Mouse (Mus musculus): ENCODE measurements at regions not wholly inside any gene's neighbourhood (a gene's known extent, or its start where the extent isn't known, plus 50 kb on each side); places are given as distances from the start of the nearest gene placed in this dataset.

DNA sequence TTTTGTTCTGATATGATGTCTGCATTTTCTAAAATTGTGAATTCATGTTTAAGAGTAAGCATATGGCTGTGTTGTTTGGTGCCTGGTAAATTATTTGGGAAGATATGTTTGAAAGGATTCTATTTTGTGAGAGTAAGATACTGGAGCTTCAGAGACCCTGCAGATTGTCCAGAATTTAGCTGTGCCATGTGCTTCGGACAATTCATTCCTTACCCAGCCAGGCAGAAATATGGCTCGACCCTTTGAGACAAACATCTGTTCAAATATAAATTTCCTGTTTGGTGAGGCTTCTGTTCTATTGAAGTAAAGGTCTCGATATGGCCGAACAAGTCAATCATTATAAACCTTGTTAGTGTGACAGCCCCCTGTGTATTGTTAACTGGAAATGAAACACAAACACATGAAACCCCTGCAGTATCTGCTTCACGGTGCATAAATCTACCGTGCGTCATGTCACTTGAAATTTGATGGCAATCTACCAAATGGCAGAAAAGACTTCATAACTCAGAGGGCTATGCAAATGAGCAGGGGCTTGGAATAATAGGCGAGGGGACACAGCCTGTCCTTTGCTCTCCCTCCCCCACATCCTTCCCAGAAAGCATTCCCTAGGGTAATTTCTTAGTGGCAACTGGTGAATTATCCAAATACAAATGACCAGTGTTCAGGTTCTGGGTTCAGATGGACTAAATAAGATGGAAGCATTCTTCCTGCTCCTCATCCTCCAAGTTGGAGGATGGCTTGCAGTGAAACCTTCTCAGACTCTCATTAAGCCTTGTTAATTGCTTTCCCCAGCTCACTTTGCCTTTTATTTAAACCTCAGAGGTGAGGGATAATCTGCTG, 61.8 kb downstream of the Adcyap1 start:
- no peak for DNase-seq

DNA sequence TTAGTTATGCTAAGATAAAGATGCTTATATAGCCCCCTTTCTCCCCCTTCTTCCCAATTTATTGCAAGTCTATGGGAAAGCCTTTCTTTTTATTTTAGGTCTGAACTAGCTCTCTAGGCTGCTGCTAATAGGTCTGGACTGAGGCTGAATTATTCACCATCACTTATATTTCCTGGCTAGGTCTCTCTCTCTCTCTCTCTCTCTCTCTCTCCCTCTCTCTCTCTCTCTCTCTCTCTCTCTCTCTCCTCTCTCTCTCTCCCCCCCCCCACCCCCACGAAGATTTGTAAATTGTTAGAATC, 62.3 kb downstream of the Adcyap1 start:
- DNase-seq = no peak

DNA sequence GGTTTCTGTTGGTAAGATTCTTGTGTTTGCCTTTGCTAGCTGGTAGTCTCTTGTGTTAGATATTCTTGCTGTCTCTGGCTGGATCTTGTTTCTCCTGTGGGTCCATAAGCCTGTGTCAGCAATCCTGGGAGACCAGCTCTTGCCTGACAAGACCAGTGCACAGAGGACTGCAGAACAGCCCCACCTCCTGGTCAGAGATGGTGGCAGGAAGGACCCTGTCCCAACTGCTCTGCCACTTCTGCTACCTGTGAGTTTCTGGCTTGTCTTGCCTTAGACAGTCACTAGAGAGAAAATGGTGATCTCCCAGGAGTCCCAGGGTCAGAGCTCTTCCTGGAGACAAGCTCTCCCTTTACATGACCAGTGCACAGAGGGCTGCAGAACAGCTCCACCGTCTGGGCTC, 107.3 kb downstream of the Adcyap1 start:
- DNase-seq = peak; percentile 11

DNA sequence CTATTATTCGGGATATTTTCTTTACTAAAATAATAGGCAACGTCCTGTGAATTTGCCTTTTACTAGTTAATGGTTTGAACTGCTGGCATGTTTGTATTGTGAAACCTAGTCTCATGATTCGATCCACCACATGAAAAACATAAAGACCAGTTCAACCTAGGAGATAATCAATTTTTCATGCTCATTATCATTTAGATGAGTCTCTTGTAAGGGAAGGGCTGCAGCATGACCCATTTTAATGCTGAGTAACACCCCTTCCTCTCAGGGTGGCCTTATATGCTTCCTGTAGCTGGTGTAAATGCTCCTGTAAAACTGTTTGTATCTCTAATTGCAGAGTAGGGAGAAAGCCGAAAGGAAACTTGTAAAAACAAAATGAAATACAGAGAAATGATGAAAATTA, 113.3 kb downstream of the Adcyap1 start:
- no peak for DNase-seq

DNA sequence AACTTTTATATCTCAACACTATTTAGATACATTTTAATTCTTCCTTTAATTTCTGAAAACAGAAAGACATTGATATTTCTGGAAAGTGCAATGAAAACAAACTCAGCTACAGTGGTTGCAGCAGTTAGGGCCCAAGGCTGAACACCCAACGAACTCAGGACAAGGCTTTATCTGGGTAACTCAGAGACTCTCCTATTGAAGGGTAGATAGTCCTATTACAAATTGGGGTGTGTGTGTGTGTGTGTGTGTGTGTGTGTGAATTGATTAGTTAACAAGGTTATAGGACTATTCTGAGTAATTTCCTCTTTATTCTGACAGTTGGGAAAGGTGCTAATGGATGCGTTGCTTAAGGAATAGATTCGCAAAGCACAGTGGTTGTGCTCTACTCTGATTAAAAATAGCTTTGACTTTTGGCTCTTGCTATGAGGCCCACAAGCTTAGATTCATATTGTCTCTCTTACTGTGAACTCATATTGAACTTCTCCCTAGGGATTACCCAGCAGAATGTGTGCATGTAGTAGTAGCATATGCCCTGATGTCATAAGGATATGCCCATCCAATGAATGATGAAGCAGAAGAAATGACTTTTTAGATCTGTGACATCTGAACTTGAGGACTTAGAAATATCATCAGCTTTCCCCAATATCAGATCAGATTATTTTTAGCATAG, 114.0 kb downstream of the Adcyap1 start:
- no peak for DNase-seq

DNA sequence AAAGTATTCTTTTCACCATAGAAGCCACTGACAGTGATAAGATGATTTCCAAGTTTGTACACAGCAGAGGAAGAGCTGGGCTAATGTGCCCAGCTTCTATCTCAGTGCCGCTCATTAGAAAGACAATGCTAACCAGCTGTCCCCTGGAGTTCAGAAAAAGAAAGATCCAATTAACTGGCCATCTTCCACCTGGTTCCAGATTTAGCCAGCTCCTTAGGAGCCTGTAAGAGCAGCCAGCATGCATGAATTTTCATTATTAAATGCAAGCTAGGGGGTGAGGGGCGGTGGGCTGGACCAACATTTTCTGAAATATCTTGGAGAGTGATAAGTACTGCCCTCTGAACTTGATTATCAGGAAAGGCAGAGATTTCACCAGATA, 114.5 kb downstream of the Adcyap1 start:
- no peak for DNase-seq

DNA sequence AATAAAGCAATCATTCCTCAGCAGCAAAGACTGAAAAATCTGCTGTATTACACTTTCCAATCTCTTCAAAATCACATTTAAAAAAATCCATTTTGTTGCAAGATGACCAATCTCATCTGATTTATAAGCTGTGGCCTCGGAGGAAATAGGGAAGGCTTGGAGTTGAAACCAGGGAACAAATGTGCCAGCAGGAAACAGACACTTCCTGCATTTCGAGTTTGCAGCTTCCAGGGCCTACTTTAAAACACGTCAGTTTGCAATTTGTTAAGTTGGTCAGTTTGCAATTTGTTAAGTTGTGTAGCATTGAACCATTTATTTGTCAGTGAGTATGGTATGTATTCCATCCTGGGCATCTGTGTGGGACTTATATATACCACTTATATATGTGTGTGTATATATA, 115.3 kb downstream of the Adcyap1 start:
- no peak for DNase-seq

DNA sequence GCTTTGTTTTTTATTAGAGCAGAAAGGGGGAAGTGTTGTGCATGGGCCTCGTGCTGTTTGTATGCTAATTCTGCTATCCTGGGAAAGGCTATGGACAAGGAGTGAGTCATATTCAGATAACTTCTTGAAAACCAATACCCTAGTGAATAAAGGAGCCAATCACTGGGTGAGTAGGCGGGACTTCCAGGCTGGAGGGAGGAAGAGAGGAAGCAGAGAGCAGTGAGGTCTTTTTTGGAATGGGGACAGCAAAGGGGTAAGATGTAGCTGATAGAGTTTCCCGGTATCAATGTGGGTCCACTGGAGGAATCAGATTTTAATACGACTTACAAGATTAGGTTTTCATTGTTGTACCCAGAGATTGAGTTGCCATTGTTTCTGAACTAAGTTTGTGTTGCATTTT, 122.7 kb downstream of the Adcyap1 start:
- DNase-seq = no peak

DNA sequence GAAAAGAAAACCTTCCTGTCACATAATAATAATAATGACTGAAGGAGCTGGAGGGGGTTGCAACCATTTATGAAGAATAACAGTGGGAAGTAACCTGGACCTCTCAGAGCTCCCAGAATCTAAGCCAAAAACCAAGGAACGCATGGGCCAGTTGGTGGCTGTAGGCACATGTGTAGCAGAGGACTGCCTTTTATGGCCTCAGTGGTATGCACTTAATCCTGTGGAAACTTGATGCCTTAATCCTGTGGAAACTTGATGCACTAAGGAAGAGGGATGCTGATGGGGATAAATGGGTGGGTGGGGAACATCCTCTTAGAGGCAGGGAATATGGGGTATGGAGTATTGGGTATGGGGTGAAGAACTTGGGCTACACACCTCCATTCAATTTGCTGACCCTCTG, 138.8 kb downstream of the Adcyap1 start:
- no peak for DNase-seq

DNA sequence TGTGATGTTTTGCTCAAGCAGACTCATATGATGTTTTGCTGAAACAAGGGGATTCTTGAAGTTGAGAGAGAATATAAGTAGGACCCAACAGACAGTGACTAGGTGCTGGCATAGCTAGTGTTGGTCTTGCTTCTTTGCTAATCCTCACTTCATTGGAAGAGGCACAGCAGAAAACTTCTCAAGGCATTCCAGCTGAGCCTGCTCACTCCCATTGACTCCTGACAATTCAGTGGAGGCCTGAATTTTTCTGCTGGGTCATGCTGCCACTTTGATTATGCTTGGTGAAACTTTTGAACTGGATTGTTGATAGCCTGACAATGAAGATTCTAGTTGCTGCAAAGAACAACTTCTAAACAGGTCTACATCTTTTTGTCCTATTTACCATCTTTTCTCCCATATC, 156.4 kb downstream of the Adcyap1 start:
- no peak for DNase-seq

DNA sequence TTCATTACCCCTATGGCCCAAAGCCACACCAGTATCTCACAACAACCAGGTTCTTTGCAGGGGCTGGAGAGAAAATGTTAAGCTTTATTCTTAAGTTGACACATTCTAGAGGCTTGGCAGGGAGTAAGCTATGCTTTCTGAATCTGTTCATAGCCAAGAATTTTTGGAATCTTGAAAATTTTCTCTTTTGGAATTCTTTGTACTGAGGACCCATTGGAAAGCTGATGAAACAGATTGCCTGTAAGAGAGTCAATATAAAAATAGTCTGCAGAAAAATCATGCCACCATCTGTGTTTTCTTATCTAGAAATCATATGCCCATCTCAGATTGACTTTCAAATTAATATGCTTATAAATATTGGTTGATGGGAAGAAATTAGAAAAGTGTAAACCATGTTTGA, 164.1 kb downstream of the Adcyap1 start:
- DNase-seq = no peak

DNA sequence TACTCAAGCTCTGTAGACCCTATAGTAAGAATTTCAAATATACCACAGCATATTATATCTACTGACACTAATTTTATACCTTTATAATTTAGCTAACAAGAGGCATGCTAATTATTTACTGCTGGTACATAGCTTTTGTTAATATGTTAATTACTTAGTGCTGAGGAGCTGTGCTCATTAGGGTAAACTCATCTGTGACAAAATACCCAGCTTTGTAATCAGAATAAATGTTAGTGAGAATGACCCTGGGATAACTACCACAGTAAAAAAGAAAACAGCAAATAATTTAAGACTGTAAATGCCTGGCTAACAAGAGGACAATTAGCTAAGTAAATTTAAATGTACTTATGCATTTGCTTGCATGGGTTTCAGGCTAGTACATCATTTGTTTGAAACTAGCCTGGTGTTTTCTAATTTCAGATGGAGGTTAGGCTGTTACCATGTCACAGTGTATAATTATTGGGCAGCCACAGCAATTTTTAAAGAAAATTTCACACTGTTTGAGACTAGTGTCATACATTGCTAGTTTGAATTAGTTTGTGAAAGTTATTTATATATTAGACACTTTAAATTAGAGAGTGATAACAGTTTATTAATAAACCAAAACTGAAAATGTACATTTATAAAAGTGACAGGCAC, 178.8 kb downstream of the Adcyap1 start:
- DNase-seq = no peak

DNA sequence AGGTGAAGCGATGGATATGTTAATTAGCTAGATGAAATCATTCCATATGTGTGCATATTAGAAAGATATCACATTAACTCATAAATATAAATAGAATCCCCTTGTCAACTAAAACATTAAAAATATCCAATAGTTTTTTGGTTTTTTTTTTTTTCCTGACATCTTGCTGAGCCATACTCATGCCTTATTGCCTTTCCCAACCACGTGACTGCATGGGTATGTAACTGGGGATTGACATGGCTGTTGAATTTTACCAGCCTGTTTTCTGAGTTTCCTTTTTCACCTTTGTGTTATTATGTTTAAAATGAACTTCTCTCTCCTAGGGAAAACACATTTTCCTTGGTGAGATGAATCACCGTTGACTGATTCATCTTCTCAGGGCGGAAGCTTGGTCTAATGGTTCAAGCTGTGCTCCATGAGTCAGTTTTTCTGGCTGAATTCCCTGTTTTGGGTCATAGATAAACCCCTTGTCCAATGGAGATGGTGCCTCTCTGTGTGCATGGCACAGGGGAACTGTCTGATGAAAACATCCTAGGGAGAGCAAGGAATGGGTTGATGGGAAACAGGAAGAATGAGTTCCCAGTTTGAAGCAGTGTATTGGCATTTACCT, 181.1 kb downstream of the Adcyap1 start:
- peak; percentile 74 for DNase-seq

DNA sequence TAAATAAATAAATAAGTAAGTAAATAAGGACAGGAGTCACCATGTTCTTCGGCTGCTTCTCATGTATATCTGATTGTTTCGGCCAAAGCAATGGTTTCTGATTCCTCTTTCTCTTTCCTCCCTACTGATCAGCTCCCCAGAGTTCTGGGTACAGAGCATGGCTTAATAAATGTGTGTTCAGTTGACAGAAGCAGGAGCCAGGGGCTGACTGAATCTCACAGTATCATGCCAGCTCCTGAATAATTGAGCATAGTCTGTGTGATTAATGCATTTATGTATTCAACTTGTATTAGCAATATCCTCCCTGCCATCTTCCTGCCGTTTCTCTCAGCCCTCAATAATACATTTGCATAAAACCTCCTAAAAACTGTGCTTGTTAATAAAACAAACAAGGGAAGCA, 191.4 kb downstream of the Adcyap1 start:
- DNase-seq = no peak

DNA sequence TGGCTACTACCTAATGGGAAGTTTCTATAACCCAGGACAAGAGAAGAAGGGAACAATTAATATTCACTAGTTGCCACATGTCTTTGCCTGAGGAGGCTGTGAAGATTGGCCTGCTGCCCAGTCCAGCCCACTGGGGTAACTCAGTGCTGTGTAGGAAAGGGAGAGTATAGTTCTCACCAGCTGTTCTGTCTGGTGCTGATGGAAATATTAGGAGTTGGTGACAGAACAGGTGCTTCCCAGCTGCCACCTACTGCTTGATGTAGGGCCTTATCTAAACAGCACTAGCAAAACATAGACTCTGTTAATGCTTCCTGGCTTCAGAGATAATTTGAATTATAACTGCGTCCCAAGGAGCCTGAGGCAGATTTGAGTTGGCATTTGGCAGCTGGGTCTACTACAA, 210.5 kb downstream of the Adcyap1 start:
- DNase-seq = no peak
